Mouse (Mus musculus): Measurements from ENCODE around the gene Gm20388. TPM values are rescaled to one million over a fixed set of nuclear protein-coding genes. Genes with fewer than 3 reads are reported as not detected.

Gm20388 gene
- total RNA-seq, 2 experiments from 2014 or later = 1.3 to 8.5 TPM

GRCm38 (mm10) chr8:121732334-121732665, 1821.7 kb downstream of the Gm20388 start:
- no peak for DNase-seq (ENCODE audit: low spot score in 2 of 2)

- DNase-seq (ENCODE audit: low spot score in 2 of 2) = no peak
Observed at GRCm38 (mm10) chr8:121734262-121734661, 1823.6 kb downstream of the Gm20388 start.

- peak; percentile 30 to 33 for DNase-seq (ENCODE audit: low spot score in 2 of 2)
Observed at GRCm38 (mm10) chr8:121736236-121736635, 1825.6 kb downstream of the Gm20388 start.

- DNase-seq (ENCODE audit: low spot score in 2 of 2) = no peak
Observed at GRCm38 (mm10) chr8:121740721-121741120, 1830.1 kb downstream of the Gm20388 start.

- DNase-seq (ENCODE audit: low spot score in 2 of 2) = no peak
Observed at GRCm38 (mm10) chr8:121749501-121749900, 1838.9 kb downstream of the Gm20388 start.

- DNase-seq (ENCODE audit: low spot score in 2 of 2) = no peak
Observed at GRCm38 (mm10) chr8:121750512-121750911, 1839.9 kb downstream of the Gm20388 start.

- peak; percentile 31 to 61 for DNase-seq (ENCODE audit: low spot score in 2 of 2)
Observed at GRCm38 (mm10) chr8:121751407-121751806, 1840.8 kb downstream of the Gm20388 start.

- DNase-seq (ENCODE audit: low spot score in 2 of 2) = no peak
Observed at GRCm38 (mm10) chr8:121758470-121758869, 1847.8 kb downstream of the Gm20388 start.

- no peak for DNase-seq (ENCODE audit: low spot score in 2 of 2)
Observed at GRCm38 (mm10) chr8:121760484-121760883, 1849.8 kb downstream of the Gm20388 start.

- DNase-seq (ENCODE audit: low spot score in 2 of 2) = peak in 1 of 2 experiments; percentile 16
Observed at GRCm38 (mm10) chr8:121761480-121761879, 1850.8 kb downstream of the Gm20388 start.

- no peak for DNase-seq (ENCODE audit: low spot score in 2 of 2)
Observed at GRCm38 (mm10) chr8:121762999-121763699, 1852.5 kb downstream of the Gm20388 start.

- no peak for DNase-seq (ENCODE audit: low spot score in 2 of 2)
Observed at GRCm38 (mm10) chr8:121763700-121764013, 1853.0 kb downstream of the Gm20388 start.

GRCm38 (mm10) chr8:121765594-121766138, 1855.0 kb downstream of the Gm20388 start:
- no peak for DNase-seq (ENCODE audit: low spot score in 2 of 2)

- DNase-seq (ENCODE audit: low spot score in 2 of 2) = no peak
Observed at GRCm38 (mm10) chr8:121769095-121769494, 1858.5 kb downstream of the Gm20388 start.

- no peak for DNase-seq (ENCODE audit: low spot score in 2 of 2)
Observed at GRCm38 (mm10) chr8:121769621-121770020, 1859.0 kb downstream of the Gm20388 start.

- no peak for DNase-seq (ENCODE audit: low spot score in 2 of 2)
Observed at GRCm38 (mm10) chr8:121770845-121771752, 1860.5 kb downstream of the Gm20388 start.

- DNase-seq (ENCODE audit: low spot score in 2 of 2) = no peak
Observed at GRCm38 (mm10) chr8:121773876-121774275, 1863.2 kb downstream of the Gm20388 start.

GRCm38 (mm10) chr8:121782493-121782892, 1871.9 kb downstream of the Gm20388 start:
- no peak for DNase-seq (ENCODE audit: low spot score in 2 of 2)

- no peak for DNase-seq (ENCODE audit: low spot score in 2 of 2)
Observed at GRCm38 (mm10) chr8:121786542-121786941, 1875.9 kb downstream of the Gm20388 start.

GRCm38 (mm10) chr8:121788786-121789185, 1878.1 kb downstream of the Gm20388 start:
- no peak for DNase-seq (ENCODE audit: low spot score in 2 of 2)

- no peak for DNase-seq (ENCODE audit: low spot score in 2 of 2)
Observed at GRCm38 (mm10) chr8:121792159-121792558, 1881.5 kb downstream of the Gm20388 start.

GRCm38 (mm10) chr8:121792627-121793026, 1882.0 kb downstream of the Gm20388 start:
- DNase-seq (ENCODE audit: low spot score in 2 of 2) = no peak

Data from adrenal gland, adult 18-20 months (tissue).